Mouse (Mus musculus) liver, postnatal 0 days (tissue): ENCODE data around the gene Pop5. TPM values are rescaled to one million over a fixed set of nuclear protein-coding genes. Genes with fewer than 3 reads are reported as not detected.

Source experiments
- ATAC-seq: fragments of 200-750 bp; cut with Nextera tagmentation; 2 replicates; pipeline ENCODE4 v1.8.0; 2017; ENCODE audit warnings: mild to moderate bottlenecking, moderate library complexity
- DNase-seq: peaks from one replicate; pipeline ENCODE4 v3.0.0-alpha.2; 2016
- H3K27ac ChIP-seq: fragments of 300-500 bp; sonication (generic); 2 replicates; pipeline ENCODE4 v1.5.1; 2014; ENCODE audit warnings: antibody characterized with exemption, moderate library complexity, mild to moderate bottlenecking, low read depth
- H3K27me3 ChIP-seq: fragments of 300-500 bp; sonication (generic); 2 replicates; pipeline ENCODE4 v1.6.1; 2014; ENCODE audit warnings: low read length, control low read depth, mixed read lengths; ENCODE audit not compliant: insufficient read depth
- H3K36me3 ChIP-seq: fragments of 300-500 bp; sonication (generic); replicated peaks from 2 replicates; pipeline ENCODE4 v1.6.1; 2014; ENCODE audit warnings: mild to moderate bottlenecking, control low read depth, low read length, moderate library complexity, mixed read lengths; ENCODE audit not compliant: insufficient read depth
- H3K4me1 ChIP-seq: fragments of 300-500 bp; sonication (generic); 2 replicates; pipeline ENCODE4 v1.6.1; 2014; ENCODE audit warnings: antibody characterized with exemption, mild to moderate bottlenecking, control low read depth; ENCODE audit not compliant: insufficient read depth
- H3K4me2 ChIP-seq: fragments of 300-500 bp; sonication (generic); 2 replicates; pipeline ENCODE4 v1.6.1; 2014; ENCODE audit warnings: low read depth, mild to moderate bottlenecking, low read length, moderate library complexity, mixed read lengths
- H3K4me3 ChIP-seq: fragments of 300-500 bp; sonication (generic); 2 replicates; pipeline ENCODE4 v1.5.1; 2014; ENCODE audit warnings: low read depth, low read length
- H3K9ac ChIP-seq: fragments of 300-500 bp; sonication (generic); replicated peaks from 2 replicates; pipeline ENCODE4 v1.6.1; 2014; ENCODE audit warnings: mild to moderate bottlenecking, moderate library complexity
- H3K9me3 ChIP-seq: fragments of 300-500 bp; sonication (generic); 2 replicates; pipeline ENCODE4 v1.6.1; 2016; ENCODE audit warnings: mild to moderate bottlenecking, control low read depth, low read length, mixed read lengths
- CTCF ChIP-seq: sonication (generic); IDR thresholded peaks from 2 replicates; pipeline ENCODE4 v1.5.1; 2016; ENCODE audit warnings: antibody characterized with exemption, low read depth
- EP300 ChIP-seq: IDR thresholded peaks from 2 replicates; pipeline ENCODE4 v1.6.1; 2016; ENCODE audit warnings: antibody characterized with exemption, low read depth, mild to moderate bottlenecking
- WGBS: fragments of 180-500 bp; shearing (Covaris S2); extraction: QIAGEN DNeasy Blood & Tissue Kit; methylation state at CpG from one replicate; pipeline ENCODE4 v1.1.7; 2014; ENCODE audit not compliant: insufficient replicate concordance; 5-methylcytosine and 5-hydroxymethylcytosine counted together
- polyA plus RNA-seq: library from polyadenylated mRNA; unstranded; fragments of >200 nt; fragmentation: Nextera tagmentation; extraction: Ambion mirVana; gene quantifications from 2 replicates; pipeline ENCODE4 v1.2.1, GENCODE M21; 2015

Gene Pop5
- polyA plus RNA-seq, 1 experiment from 2014 or later = 58.7 TPM

DNA sequence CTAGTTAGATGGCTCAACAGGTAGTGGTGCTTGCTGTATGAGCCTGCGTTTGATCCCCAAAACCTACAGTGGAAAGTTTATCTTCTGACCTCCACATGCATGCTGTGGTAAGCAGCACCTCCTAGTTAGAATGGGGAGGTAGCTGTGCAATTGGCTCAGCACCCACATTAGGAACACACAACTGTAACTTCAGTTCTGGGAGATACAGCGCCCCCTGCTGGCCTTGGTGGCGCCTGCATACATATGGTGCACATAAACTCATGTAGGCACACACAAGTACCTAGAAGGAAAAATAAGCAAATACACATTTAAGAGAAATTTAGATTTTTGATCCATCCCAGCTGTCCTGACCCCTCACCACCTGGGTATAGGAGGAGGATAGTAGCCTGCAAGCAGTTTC is 13.2 kb upstream of the Pop5 start:
- Histone ChIP-seq H3K9ac (no peak overlapping the region), H3K27ac (no peak overlapping the region), H3K4me2 (no peak overlapping the region), H3K9me3 (no peaks in the 10 kb centered on the region), H3K4me3 (no peak overlapping the region), H3K36me3 (no peaks in the 10 kb centered on the region), H3K27me3 (no peaks in the 10 kb centered on the region), H3K4me1 (no peaks in the 10 kb centered on the region)
- WGBS = 63% methylated on average over 3 of the region's 3 CpGs
- DNase-seq = no peak
- no peak for ATAC-seq
- TF ChIP-seq EP300 (no peak), CTCF (peak; percentile 46)

- Histone ChIP-seq H3K27me3 (peaks cover 25% of the 10 kb centered on the region), H3K4me2 (no peak overlapping the region), H3K36me3 (no peaks in the 10 kb centered on the region), H3K4me3 (no peak overlapping the region), H3K4me1 (peaks cover 8% of the 10 kb centered on the region; the same call in 1 of the 2 replicates), H3K9ac (no peak overlapping the region), H3K27ac (no peak overlapping the region), H3K9me3 (no peaks in the 10 kb centered on the region)
- DNase-seq (no peak), ATAC-seq (no peak)
- no peak for TF ChIP-seq CTCF
- TF ChIP-seq EP300 = no peak
- 64% methylated on average over 15 of the region's 15 CpGs for WGBS
Observed at GRCm38 (mm10) chr5:115230830-115231551, 4.6 kb upstream of the Pop5 start.

GRCm38 (mm10) chr5:115231552-115232120 is 4.0 kb upstream of the Pop5 start:
- 36% methylated on average over 16 of the region's 16 CpGs for WGBS
- DNase-seq = no peak
- peaks cover 25% of the 10 kb centered on the region for H3K27me3 ChIP-seq

GRCm38 (mm10) chr5:115232516-115232915 is 3.1 kb upstream of the Pop5 start:
- TF ChIP-seq EP300 (no peak), CTCF (no peak)
- DNase-seq (no peak), ATAC-seq (no peak)
- Histone ChIP-seq H3K9me3 (no peaks in the 10 kb centered on the region), H3K4me2 (no peak overlapping the region), H3K4me1 (peaks cover 8% of the 10 kb centered on the region; the same call in 1 of the 2 replicates), H3K4me3 (no peak overlapping the region), H3K27ac (no peak overlapping the region), H3K27me3 (peaks cover 25% of the 10 kb centered on the region), H3K9ac (no peak overlapping the region), H3K36me3 (no peaks in the 10 kb centered on the region)
- WGBS = 51% methylated on average over 6 of the region's 6 CpGs

More at GRCm38 (mm10) chr5:115231552-115232120, 4.0 kb upstream of the Pop5 start:
- no peak for ATAC-seq
- TF ChIP-seq EP300 (no peak), CTCF (no peak)
- Histone ChIP-seq H3K4me2 (no peak overlapping the region), H3K27ac (no peak overlapping the region), H3K9me3 (no peaks in the 10 kb centered on the region), H3K4me3 (no peak overlapping the region), H3K36me3 (no peaks in the 10 kb centered on the region), H3K9ac (no peak overlapping the region), H3K4me1 (peaks cover 8% of the 10 kb centered on the region; the same call in 1 of the 2 replicates)

DNA sequence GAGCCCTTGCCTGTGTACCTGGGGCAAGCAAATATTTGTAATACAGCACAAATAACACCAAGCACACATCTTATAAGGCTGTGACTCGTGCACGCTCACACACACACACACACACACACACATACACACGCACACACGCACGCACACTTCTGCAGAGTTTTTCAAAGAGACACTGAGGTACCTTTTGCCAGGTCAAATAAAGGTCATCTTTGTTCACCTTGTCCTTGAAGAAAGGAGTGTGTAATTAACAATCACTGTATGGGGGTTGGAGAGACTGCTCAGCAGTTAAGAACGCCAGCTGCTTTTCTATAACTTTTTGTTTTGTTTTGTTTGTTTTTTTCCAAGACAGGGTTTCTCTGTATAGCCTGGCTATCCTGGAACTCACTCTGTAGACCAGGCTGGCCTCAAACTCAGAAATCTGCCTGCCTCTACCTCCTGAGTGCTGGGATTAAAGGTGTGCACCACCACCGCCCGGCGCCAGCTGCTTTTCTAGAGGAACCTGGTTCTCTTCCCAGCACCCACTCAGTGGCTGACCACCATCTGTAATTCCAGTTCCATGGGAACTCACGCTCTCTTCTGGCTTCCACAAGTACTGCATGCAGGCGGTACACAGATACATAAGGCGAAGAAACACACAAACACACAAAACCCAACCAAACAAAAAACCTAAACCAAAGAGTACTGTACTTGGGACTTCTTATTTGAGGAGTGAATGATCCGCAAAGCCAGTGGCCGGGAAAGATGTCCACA is 2.4 kb upstream of the Pop5 start:
- no peaks in the 10 kb centered on the region for H3K9me3 ChIP-seq
- no peak overlapping the region for H3K9ac ChIP-seq
- no peaks in the 10 kb centered on the region for H3K36me3 ChIP-seq
- H3K4me1 ChIP-seq = peaks cover 8% of the 10 kb centered on the region; the same call in 1 of the 2 replicates
- DNase-seq (no peak), ATAC-seq (no peak)
- H3K27me3 ChIP-seq = peaks cover 25% of the 10 kb centered on the region
- no peak for TF ChIP-seq EP300
- TF ChIP-seq CTCF = no peak
- H3K27ac ChIP-seq = no peak overlapping the region
- no peak overlapping the region for H3K4me3 ChIP-seq
- no peak overlapping the region for H3K4me2 ChIP-seq
- WGBS = 86% methylated on average over 14 of the region's 14 CpGs

DNA sequence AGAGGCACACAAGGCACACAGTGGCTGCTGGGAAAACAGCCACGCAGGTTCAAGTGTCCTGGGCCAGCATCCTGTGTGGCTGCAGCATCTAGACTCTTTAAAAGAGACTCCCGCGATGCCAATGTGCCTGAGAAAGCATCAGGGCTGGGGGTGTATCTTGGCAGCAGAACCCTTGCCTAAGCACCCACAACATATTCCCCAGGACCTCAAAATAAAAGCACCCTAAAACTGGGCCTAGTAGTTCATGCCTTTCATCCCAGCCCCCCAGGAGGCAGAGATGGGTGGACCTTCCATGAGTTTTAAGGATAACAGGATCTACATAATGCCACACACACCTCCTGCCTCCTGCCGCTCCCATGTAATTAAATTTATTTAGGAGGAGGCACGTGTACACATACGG is 1.1 kb upstream of the Pop5 start:
- no peak overlapping the region for H3K9ac ChIP-seq
- H3K9me3 ChIP-seq = no peaks in the 10 kb centered on the region
- no peak overlapping the region for H3K4me3 ChIP-seq
- peaks cover 25% of the 10 kb centered on the region for H3K27me3 ChIP-seq
- WGBS = 82% methylated on average over 6 of the region's 6 CpGs
- TF ChIP-seq CTCF (no peak), EP300 (no peak)
- H3K4me1 ChIP-seq = peaks cover 14% of the 10 kb centered on the region; the same call in 1 of the 2 replicates
- H3K4me2 ChIP-seq = no peak overlapping the region
- ATAC-seq (no peak), DNase-seq (no peak)
- H3K36me3 ChIP-seq = 0 out of 2 replicates have a peak, but pooled peaks cover under 1% of the 10 kb centered on the region
- H3K27ac ChIP-seq = no peak overlapping the region
